Mouse (Mus musculus) kidney, postnatal 4 days (tissue): ENCODE measurements at regions not wholly inside any gene's neighbourhood (a gene's known extent, or its start where the extent isn't known, plus 50 kb on each side); places are given as distances from the start of the nearest gene placed in this dataset.
A peak's percentile ranks its signal among the peaks of the same experiment; 100 is the strongest.
"Not testable (repeated sequence)": the region's sequence is repeated elsewhere in the genome, so short reads cannot be mapped to it uniquely, and the experiment has no call there.

Source experiments
- DNase-seq, 2 experiments: peaks; one replicate each; pipeline ENCODE4 v3.0.0; 2021; ENCODE audit warnings: mixed read lengths in 2 of 2

DNA sequence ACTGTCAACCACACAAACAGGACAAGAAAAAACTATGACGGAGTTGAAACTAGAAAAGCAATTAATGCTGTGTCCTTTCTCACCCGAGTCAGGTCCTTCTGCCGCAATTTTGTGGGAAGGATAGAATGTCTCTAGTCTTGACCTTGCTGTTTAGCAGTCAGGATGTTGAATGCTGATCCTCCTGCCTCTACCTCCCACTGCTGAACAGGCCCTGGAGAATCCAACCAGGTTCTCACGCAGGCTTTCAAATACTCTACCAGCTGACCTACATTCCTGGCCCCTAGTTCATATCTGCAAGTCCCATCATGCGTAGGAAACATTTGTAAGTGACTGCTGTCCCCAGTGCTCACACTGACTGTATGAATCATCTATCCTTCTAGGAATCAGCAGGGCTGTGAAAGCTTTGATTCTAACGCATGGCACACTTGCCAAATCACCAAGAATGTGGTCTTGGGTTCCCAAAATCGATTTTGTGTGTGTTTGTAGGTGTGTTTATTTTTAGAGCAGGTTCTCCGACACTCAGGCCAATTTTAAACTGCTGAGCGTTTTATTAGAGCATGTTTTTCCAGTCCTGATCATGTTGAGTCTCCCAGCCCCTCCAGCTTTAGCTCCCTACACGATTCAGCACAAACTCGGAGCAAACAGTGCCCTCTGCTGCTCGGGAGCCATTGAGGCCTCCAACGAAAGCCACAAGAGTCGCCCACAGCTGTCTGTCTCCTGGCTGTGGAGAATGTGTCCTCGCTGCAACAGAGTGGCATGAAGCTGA lies 545.4 kb downstream of the Zfp704 start:
- peak; percentile 80 to 82 for DNase-seq

DNA sequence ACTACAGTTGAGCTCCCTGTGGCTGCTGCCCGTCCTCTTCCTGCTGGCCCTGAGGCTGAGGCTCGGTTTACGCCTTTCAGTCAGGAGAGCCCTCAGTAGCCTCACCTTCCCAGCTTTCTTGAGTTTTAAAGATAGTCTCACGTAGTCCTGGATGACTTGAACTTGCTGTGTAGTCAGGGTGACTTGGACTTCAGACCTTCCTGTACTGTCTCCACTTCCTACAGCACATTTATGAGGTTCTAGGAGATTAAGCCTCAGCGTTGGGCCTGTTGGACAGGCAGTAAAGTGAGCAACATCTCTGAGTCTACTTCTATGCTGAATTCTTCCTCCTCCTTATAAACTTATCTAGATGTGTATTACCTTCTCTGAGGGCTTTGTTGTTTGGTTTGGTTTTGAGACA lies 546.2 kb downstream of the Zfp704 start:
- DNase-seq = no peak

DNA sequence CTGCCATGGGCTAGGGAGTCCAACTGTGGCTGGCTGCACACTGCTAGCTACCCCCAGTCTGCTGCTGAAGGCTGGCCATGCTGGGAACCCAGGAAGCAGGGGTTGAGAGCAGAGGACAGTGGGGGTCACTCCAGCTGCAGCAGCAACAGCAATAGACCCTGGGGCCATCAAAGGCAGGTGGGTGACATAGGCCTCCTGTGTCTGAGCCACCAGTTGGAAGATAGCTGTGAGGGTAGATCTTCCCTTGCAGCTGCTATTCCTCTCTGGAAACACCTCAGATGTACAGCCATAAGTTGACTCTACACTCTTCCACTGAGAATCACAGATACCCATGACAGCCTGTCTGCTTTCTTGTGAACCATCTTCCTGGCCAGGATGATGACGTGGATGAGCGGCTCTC lies 548.5 kb downstream of the Zfp704 start:
- no peak for DNase-seq

DNA sequence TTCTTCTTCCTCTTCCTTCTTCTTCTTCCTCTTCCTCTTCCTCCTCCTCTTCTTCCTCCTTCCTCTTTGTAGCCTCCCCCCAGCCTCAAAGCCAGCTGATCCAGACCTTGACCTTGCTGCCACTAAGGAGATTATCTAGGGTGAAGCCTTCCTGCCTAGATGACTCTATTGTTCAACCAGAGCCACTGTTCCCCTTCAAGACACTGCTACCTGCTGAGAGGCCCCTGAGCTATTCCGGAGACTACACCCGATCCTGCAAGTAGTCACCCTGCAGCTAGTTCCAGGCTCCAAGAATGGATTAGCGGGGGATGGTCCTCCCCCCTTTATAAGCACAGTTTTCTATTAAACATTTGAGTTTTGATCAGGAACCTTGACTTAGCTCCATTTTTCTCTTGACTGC lies 552.2 kb downstream of the Zfp704 start:
- not testable (repeated sequence) for DNase-seq

DNA sequence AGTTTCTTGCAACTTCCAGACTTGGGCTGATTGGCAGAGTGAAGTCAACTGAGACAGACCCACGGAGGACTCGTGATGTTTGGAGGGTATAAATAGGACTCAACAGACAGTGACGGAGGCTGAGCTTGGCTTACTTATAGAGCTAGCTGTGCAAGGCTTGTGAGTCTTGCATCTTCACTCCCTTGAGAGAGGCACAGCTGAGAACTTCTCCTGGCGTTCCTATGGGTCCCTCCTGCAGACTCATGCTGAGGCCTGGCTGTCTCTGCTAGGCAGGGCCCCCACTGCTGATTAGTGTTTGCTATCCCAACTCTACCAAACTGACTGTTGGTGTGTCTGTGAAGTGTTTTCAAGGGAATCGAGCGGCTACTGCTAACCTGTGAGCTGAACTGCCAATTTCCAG lies 553.0 kb downstream of the Zfp704 start:
- DNase-seq = no peak

DNA sequence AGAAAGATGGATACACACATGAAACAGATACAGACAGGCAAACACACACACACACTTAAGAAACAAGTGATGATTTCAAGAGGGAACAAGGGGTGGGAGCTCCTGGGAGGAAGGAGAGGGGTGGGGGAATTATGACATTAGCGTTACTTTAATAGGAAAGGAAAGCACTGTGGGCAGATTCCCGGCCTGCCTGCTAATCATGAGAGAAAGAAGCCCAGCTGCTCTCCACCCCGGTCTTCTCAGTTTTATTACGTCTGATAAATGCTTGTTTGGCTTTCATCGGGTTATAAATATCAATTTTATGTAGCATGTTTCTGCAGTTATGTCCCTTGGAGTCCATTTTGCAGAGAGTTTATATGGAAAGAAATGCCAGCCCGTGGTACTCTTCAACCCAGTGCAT lies 554.1 kb downstream of the Zfp704 start:
- DNase-seq = peak; percentile 48 to 61
